Mouse (Mus musculus): Measurements from ENCODE around the gene Mrpl39. TPM values are rescaled to one million over a fixed set of nuclear protein-coding genes. Genes with fewer than 3 reads are reported as not detected.

The Mrpl39 gene
- polyA plus RNA-seq, 1 experiment from 2014 or later = 47.4 TPM

DNA sequence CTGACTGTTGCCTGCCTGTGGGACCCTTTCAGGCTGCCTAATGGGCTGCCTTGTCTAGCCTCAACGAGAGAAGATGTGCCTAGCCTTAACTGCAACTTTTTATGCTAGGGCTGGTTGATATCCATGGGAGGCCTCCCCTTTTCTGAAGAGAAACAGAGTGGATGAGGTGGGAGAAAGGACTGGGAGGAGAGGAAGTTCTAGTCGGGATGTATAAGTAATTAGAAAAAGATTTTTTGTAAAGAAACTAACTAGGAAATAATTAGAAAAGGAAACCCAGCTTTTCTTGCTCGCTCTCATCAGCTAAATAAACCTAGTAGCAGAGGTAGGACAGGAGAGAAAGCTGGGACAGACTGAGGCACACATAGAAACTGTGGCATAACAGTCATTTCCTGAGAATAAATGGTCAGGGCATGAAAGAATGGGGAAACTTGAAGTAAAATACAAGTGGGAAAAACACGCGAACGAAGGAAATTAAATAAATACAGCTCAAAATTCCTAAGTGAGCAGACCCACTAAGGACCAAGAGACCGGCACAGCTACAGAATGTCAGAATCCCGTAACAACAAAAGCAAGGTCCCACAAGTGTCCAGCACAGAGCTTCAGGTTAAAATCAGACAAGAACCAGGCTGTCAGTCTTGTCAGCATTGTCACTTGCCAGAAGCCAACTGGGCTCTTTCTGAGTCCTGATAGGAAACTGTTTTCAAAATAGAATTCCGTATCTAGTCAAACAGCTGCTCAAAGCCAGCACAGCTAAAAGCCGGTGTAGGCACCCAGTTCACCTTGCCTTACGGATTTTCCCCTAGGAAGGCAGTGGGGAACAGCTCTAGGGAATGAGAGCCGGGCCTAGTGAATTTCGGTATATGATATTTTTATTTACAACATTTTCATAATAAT lies 18.6 kb downstream of the Mrpl39 start:
- no peaks in the 10 kb centered on the region for H3K4me1 ChIP-seq (ENCODE audit: control insufficient read depth, insufficient read depth, low read length)
- ATAC-seq (ENCODE audit: insufficient number of reproducible peaks, insufficient read depth, low FRiP score, low read depth) = no peak
- H3K4me2 ChIP-seq (replicated peaks; ENCODE audit: low read depth, low read length) = no peak overlapping the region
- WGBS = 91% methylated on average over 13 of the region's 13 CpGs
- H3K36me3 ChIP-seq (ENCODE audit: control insufficient read depth, insufficient read depth, low read length) = peaks cover 23% of the 10 kb centered on the region
- no peak overlapping the region for H3K9ac ChIP-seq (replicated peaks; ENCODE audit: low read depth, low read length)
- no peak overlapping the region for H3K27ac ChIP-seq (ENCODE audit: low read length)
- H3K27me3 ChIP-seq (ENCODE audit: control insufficient read depth, insufficient read depth, low read length) = no peaks in the 10 kb centered on the region
- H3K9me3 ChIP-seq (ENCODE audit: control insufficient read depth, low read depth, low read length) = no peaks in the 10 kb centered on the region
- H3K4me3 ChIP-seq (ENCODE audit: low read depth, low read length) = no peak overlapping the region

DNA sequence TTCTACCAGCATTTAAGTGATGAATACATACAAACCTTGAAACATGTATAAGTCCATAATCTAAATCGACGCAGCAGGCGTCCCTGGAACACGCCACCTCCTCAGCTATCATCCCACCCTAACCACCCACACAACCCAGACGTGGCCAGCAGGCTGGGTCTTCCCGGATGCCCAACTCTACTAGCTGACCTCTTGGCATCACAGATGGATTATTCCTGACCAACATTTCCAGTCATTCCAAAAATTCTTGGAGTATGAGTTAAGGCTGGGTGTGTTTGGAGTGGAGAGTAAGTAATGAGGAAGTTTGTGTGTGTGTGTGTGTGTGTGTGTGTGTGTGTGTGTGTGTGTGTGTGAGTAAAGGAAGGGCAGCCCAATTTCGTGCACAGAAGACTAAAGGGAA lies 19.3 kb downstream of the Mrpl39 start:
- Histone ChIP-seq H3K27me3 (ENCODE audit: control insufficient read depth, insufficient read depth, low read length) (no peaks in the 10 kb centered on the region), H3K4me1 (ENCODE audit: control insufficient read depth, insufficient read depth, low read length) (no peaks in the 10 kb centered on the region), H3K36me3 (ENCODE audit: control insufficient read depth, insufficient read depth, low read length) (peaks cover 15% of the 10 kb centered on the region), H3K4me3 (ENCODE audit: low read depth, low read length) (no peak overlapping the region), H3K9me3 (ENCODE audit: control insufficient read depth, low read depth, low read length) (no peaks in the 10 kb centered on the region), H3K4me2 (replicated peaks; ENCODE audit: low read depth, low read length) (no peak overlapping the region), H3K27ac (ENCODE audit: low read length) (no peak overlapping the region), H3K9ac (replicated peaks; ENCODE audit: low read depth, low read length) (no peak overlapping the region)
- WGBS = 84% methylated on average over 7 of the region's 7 CpGs
- ATAC-seq (ENCODE audit: insufficient number of reproducible peaks, insufficient read depth, low FRiP score, low read depth) = no peak

DNA sequence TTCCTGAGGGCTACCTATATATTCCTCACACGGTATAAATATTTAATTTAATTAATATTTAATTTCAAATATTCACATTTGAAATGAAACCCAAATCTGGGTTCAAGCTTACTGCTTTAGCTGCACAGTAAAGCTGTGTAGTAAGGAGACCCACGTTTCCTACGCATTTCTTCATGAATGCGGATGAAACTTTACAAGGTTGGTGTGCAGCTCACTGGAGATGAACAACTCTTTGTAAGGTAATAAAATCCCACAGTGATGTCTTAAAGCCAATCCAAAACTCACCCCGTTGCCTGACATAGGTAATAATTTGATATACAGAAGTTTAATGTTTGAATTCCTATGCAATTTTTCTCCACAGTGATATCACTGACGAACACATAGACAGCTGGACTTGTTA lies 20.6 kb downstream of the Mrpl39 start:
- H3K27ac ChIP-seq (ENCODE audit: low read length) = no peak overlapping the region
- ATAC-seq (ENCODE audit: insufficient number of reproducible peaks, insufficient read depth, low FRiP score, low read depth) = no peak
- 0 out of 2 replicates have a peak, but pooled peaks cover 3% of the 10 kb centered on the region for H3K36me3 ChIP-seq (ENCODE audit: control insufficient read depth, insufficient read depth, low read length)
- H3K4me2 ChIP-seq (replicated peaks; ENCODE audit: low read depth, low read length) = no peak overlapping the region
- no peaks in the 10 kb centered on the region for H3K27me3 ChIP-seq (ENCODE audit: control insufficient read depth, insufficient read depth, low read length)
- no peaks in the 10 kb centered on the region for H3K4me1 ChIP-seq (ENCODE audit: control insufficient read depth, insufficient read depth, low read length)
- no peaks in the 10 kb centered on the region for H3K9me3 ChIP-seq (ENCODE audit: control insufficient read depth, low read depth, low read length)
- H3K4me3 ChIP-seq (ENCODE audit: low read depth, low read length) = no peak overlapping the region
- WGBS = 95% methylated on average over 6 of the region's 6 CpGs
- no peak overlapping the region for H3K9ac ChIP-seq (replicated peaks; ENCODE audit: low read depth, low read length)

DNA sequence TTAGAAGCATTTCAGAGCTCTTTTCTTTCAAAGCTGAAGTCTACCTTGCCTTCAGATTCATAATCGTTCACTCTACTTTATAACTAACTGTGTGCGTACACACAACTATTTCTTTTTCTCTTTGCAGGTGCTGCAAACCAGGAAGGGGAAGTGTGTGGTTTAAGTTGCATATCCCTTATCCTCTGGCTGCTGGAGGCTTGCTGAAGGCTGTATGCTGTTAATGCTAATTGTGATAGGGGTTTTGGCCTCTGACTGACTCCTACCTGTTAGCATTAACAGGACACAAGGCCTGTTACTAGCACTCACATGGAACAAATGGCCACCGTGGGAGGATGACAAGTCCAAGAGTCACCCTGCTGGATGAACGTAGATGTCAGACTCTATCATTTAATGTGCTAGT lies 21.6 kb downstream of the Mrpl39 start:
- no peaks in the 10 kb centered on the region for H3K4me1 ChIP-seq (ENCODE audit: control insufficient read depth, insufficient read depth, low read length)
- no peak overlapping the region for H3K4me3 ChIP-seq (ENCODE audit: low read depth, low read length)
- H3K27me3 ChIP-seq (ENCODE audit: control insufficient read depth, insufficient read depth, low read length) = no peaks in the 10 kb centered on the region
- no peak overlapping the region for H3K4me2 ChIP-seq (replicated peaks; ENCODE audit: low read depth, low read length)
- H3K36me3 ChIP-seq (ENCODE audit: control insufficient read depth, insufficient read depth, low read length) = 0 out of 2 replicates have a peak, but pooled peaks cover 3% of the 10 kb centered on the region
- no peaks in the 10 kb centered on the region for H3K9me3 ChIP-seq (ENCODE audit: control insufficient read depth, low read depth, low read length)
- H3K9ac ChIP-seq (replicated peaks; ENCODE audit: low read depth, low read length) = no peak overlapping the region
- H3K27ac ChIP-seq (ENCODE audit: low read length) = no peak overlapping the region
- no peak for ATAC-seq (ENCODE audit: insufficient number of reproducible peaks, insufficient read depth, low FRiP score, low read depth)
- 76% methylated on average over 4 of the region's 4 CpGs for WGBS

DNA sequence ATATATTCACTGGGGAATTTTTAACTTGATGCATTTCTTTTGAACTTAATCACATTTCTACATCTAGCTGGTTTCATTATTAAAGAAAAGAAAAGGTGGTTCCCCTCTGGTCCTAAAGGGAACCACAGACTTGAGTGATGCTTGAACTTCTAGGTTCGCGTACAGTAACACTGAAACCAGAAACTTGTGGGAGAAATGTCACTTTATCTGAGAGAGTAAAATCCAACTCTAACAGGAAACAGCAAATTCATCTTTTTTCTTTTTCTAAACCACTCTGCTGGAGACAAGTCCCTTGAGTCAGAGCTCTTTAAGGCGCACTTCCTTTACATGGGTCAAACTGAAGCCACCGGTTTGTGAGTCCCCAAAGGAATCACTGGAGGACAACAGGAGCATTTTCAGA lies 22.4 kb downstream of the Mrpl39 start:
- Histone ChIP-seq H3K27ac (ENCODE audit: low read length) (no peak overlapping the region), H3K27me3 (ENCODE audit: control insufficient read depth, insufficient read depth, low read length) (no peaks in the 10 kb centered on the region), H3K9me3 (ENCODE audit: control insufficient read depth, low read depth, low read length) (no peaks in the 10 kb centered on the region), H3K4me3 (ENCODE audit: low read depth, low read length) (no peak overlapping the region), H3K4me2 (replicated peaks; ENCODE audit: low read depth, low read length) (no peak overlapping the region), H3K36me3 (ENCODE audit: control insufficient read depth, insufficient read depth, low read length) (0 out of 2 replicates have a peak, but pooled peaks cover 3% of the 10 kb centered on the region), H3K4me1 (ENCODE audit: control insufficient read depth, insufficient read depth, low read length) (no peaks in the 10 kb centered on the region), H3K9ac (replicated peaks; ENCODE audit: low read depth, low read length) (no peak overlapping the region)
- 84% methylated on average over 4 of the region's 4 CpGs for WGBS
- no peak for ATAC-seq (ENCODE audit: insufficient number of reproducible peaks, insufficient read depth, low FRiP score, low read depth)

DNA sequence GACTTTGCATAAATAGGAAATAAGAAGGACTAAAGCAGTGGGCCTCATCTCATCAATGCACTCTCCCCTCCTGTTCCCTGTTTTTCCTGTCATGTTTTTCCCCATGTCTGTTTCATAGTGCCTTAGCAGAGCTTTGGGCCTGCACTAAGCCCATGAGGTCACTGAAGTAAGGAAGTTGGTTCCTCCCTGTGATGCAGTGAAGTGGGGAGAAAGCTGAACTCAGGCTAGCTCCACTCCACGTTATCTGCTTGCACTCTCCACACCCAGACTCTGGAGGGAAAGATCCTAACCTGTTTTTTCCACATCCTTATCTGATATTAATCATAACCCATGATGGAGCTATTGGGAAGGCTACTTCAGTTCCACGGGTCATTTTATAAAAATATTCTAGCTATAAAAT lies 26.9 kb downstream of the Mrpl39 start:
- no peak overlapping the region for H3K9ac ChIP-seq (replicated peaks; ENCODE audit: low read depth, low read length)
- H3K4me1 ChIP-seq (ENCODE audit: control insufficient read depth, insufficient read depth, low read length) = no peaks in the 10 kb centered on the region
- no peak for ATAC-seq (ENCODE audit: insufficient number of reproducible peaks, insufficient read depth, low FRiP score, low read depth)
- no peak overlapping the region for H3K4me3 ChIP-seq (ENCODE audit: low read depth, low read length)
- H3K36me3 ChIP-seq (ENCODE audit: control insufficient read depth, insufficient read depth, low read length) = no peaks in the 10 kb centered on the region
- H3K27ac ChIP-seq (ENCODE audit: low read length) = no peak overlapping the region
- H3K9me3 ChIP-seq (ENCODE audit: control insufficient read depth, low read depth, low read length) = no peaks in the 10 kb centered on the region
- H3K27me3 ChIP-seq (ENCODE audit: control insufficient read depth, insufficient read depth, low read length) = no peaks in the 10 kb centered on the region
- 75% methylated on average over 2 of the region's 2 CpGs for WGBS
- H3K4me2 ChIP-seq (replicated peaks; ENCODE audit: low read depth, low read length) = no peak overlapping the region

DNA sequence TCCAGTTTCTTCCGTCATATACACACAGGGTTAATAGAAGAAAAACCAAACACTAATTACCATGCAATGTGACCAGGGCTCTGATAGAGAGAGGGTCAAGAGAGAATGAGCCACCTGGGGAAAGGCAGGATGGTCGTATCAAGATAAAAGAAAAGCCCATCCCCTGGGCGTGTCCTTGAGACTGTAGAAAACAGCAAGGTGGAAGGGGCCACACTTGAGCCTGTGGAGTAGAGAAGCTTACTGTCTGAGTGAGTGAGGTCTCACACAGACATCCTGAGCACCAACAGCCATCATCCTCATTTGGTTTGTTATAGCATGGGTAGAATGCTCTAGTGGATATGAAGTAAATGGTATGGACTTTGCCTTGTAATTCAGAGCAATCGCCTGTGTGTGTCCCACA lies 27.7 kb downstream of the Mrpl39 start:
- no peak overlapping the region for H3K4me3 ChIP-seq (ENCODE audit: low read depth, low read length)

DNA sequence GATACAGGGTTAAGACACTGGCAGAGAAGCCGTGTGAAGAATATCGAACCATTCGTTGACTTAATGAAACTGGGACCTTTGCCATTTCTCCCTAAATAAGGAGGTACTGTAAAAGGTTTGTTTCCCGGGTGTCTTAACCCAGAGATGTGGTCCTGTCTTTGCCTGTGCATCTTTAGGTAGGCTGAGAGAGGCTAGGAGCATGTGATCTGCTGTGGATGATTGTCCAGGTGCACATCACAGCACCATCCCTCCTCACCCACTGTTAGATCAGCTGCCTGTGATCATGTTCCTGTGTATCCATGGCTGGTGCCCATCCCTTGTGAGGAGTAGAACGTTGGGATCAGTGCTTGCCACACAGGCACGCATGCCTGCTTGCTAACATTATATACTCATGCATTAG lies 29.0 kb downstream of the Mrpl39 start:
- no peak for ATAC-seq (ENCODE audit: insufficient number of reproducible peaks, insufficient read depth, low FRiP score, low read depth)
- no peak overlapping the region for H3K27ac ChIP-seq (ENCODE audit: low read length)
- H3K27me3 ChIP-seq (ENCODE audit: control insufficient read depth, insufficient read depth, low read length) = no peaks in the 10 kb centered on the region
- H3K4me1 ChIP-seq (ENCODE audit: control insufficient read depth, insufficient read depth, low read length) = no peaks in the 10 kb centered on the region
- WGBS = 83% methylated on average over 6 of the region's 6 CpGs
- H3K9ac ChIP-seq (replicated peaks; ENCODE audit: low read depth, low read length) = no peak overlapping the region
- H3K4me2 ChIP-seq (replicated peaks; ENCODE audit: low read depth, low read length) = no peak overlapping the region
- no peaks in the 10 kb centered on the region for H3K36me3 ChIP-seq (ENCODE audit: control insufficient read depth, insufficient read depth, low read length)
- no peaks in the 10 kb centered on the region for H3K9me3 ChIP-seq (ENCODE audit: control insufficient read depth, low read depth, low read length)
- H3K4me3 ChIP-seq (ENCODE audit: low read depth, low read length) = no peak overlapping the region

More for the DNA sequence above, 27.7 kb downstream of the Mrpl39 start:
- no peaks in the 10 kb centered on the region for H3K36me3 ChIP-seq (ENCODE audit: control insufficient read depth, insufficient read depth, low read length)
- no peaks in the 10 kb centered on the region for H3K4me1 ChIP-seq (ENCODE audit: control insufficient read depth, insufficient read depth, low read length)
- no peak for ATAC-seq (ENCODE audit: insufficient number of reproducible peaks, insufficient read depth, low FRiP score, low read depth)
- H3K27me3 ChIP-seq (ENCODE audit: control insufficient read depth, insufficient read depth, low read length) = no peaks in the 10 kb centered on the region
- 71% methylated on average over 4 of the region's 4 CpGs for WGBS
- no peak overlapping the region for H3K27ac ChIP-seq (ENCODE audit: low read length)
- H3K9ac ChIP-seq (replicated peaks; ENCODE audit: low read depth, low read length) = no peak overlapping the region
- H3K4me2 ChIP-seq (replicated peaks; ENCODE audit: low read depth, low read length) = no peak overlapping the region
- H3K9me3 ChIP-seq (ENCODE audit: control insufficient read depth, low read depth, low read length) = no peaks in the 10 kb centered on the region

DNA sequence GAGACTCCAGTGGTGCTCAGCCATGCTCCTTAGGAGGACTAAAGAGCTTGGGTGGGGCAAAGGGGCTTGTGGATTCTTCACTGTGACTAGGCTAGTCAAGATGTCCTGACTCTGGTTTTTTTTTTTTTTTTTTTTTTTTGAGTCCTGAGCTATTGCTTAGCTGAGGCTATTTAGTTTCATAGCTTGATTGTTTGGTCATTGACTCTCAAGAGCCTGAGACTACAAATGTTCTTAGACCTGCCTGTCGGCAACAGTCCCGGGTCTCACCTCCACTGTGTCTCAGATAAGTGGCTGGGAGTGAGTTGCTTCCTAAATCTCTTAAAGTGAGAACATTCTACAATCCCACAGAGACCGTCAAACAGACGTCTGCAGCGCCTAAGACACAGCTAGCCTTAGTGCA lies 30.0 kb downstream of the Mrpl39 start:
- H3K4me3 ChIP-seq (ENCODE audit: low read depth, low read length) = no peak overlapping the region
- no peak overlapping the region for H3K27ac ChIP-seq (ENCODE audit: low read length)
- no peaks in the 10 kb centered on the region for H3K9me3 ChIP-seq (ENCODE audit: control insufficient read depth, low read depth, low read length)
- H3K27me3 ChIP-seq (ENCODE audit: control insufficient read depth, insufficient read depth, low read length) = no peaks in the 10 kb centered on the region
- no peak overlapping the region for H3K4me2 ChIP-seq (replicated peaks; ENCODE audit: low read depth, low read length)
- 81% methylated on average over 5 of the region's 5 CpGs for WGBS
- H3K9ac ChIP-seq (replicated peaks; ENCODE audit: low read depth, low read length) = no peak overlapping the region
- H3K4me1 ChIP-seq (ENCODE audit: control insufficient read depth, insufficient read depth, low read length) = no peaks in the 10 kb centered on the region
- no peaks in the 10 kb centered on the region for H3K36me3 ChIP-seq (ENCODE audit: control insufficient read depth, insufficient read depth, low read length)
- no peak for ATAC-seq (ENCODE audit: insufficient number of reproducible peaks, insufficient read depth, low FRiP score, low read depth)

Measured in stomach, embryonic 14.5 days (tissue).